17 mouse cellular contexts compared by ENCODE assay signal in the genomic region with DNA sequence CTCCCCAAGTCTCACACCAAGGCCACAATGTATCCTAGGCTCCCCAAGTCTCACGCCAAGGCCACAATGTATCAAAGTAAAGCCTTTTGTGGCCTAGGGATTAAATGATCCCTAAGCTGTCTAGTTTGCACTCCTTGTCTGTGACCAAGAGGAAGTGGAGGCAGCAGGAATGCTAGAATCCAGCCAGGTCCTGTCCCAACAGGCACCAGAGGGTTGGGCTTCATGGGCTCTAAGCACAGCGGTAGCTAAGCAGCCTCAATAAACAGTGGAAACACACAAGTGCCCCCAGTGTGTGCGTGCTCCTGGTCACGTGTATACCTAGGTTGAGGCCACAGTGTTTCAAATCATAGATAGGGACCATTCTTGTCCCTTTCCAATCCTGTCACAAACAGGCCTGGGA. TPM values are rescaled to one million over a fixed set of nuclear protein-coding genes. Genes with fewer than 3 reads are reported as not detected.
DNase-seq lines count a peak whose midpoint lies in the region; ATAC-seq and TF ChIP-seq lines count a peak whose summit lies in the region.
"Had no signal": no experiment of that assay in that cellular context is flagged by ENCODE, and none has a peak within 500 bp of the region (broad histone marks: within the 10 kb centered on the region; RNA-seq: fewer than 3 reads in every experiment).

No protein-coding gene starts in this region.

- H3K36me3 ChIP-seq in intestine, embryonic 15.5 days, result no peaks in the 10 kb centered on the region
- no peaks in the 10 kb centered on the region for H3K36me3 ChIP-seq in intestine, embryonic 16.5 days (ENCODE audit: control insufficient read depth, insufficient read depth, low read length)
- no peaks in the 10 kb centered on the region for H3K36me3 ChIP-seq in embryonic facial prominence, embryonic 14.5 days (ENCODE audit: control insufficient read depth, insufficient read depth, low read length)
- no peaks in the 10 kb centered on the region for H3K36me3 ChIP-seq in stomach, embryonic 15.5 days
- H3K36me3 ChIP-seq in kidney, adult 2 months (ENCODE audit: control insufficient read depth, insufficient read depth, low read length), result no peaks in the 10 kb centered on the region
- H3K36me3 ChIP-seq: G1E; lung, embryonic 15.5 days; midbrain, embryonic 10.5 days had no signal

- peak overlapping the region; percentile 20; the same call in 1 of the 2 replicates for H3K9ac ChIP-seq in intestine, embryonic 15.5 days
- no peak overlapping the region for H3K9ac ChIP-seq in intestine, embryonic 16.5 days (ENCODE audit: low read depth, low read length)
- H3K9ac ChIP-seq in embryonic facial prominence, embryonic 14.5 days (ENCODE audit: low read depth, low read length), result no peak overlapping the region
- no peak overlapping the region for H3K9ac ChIP-seq in stomach, embryonic 15.5 days
- H3K9ac ChIP-seq: lung, embryonic 15.5 days had no signal

- H3K4me2 ChIP-seq in intestine, embryonic 15.5 days (replicated peaks), result no peak overlapping the region
- H3K4me2 ChIP-seq in intestine, embryonic 16.5 days (ENCODE audit: low read depth, low read length), result no peak overlapping the region
- H3K4me2 ChIP-seq in embryonic facial prominence, embryonic 14.5 days (ENCODE audit: low read depth, low read length), result no peak overlapping the region
- no peak overlapping the region for H3K4me2 ChIP-seq in stomach, embryonic 15.5 days
- H3K4me2 ChIP-seq: lung, embryonic 15.5 days had no signal

- H3K27ac ChIP-seq in intestine, embryonic 15.5 days, result no peak overlapping the region
- H3K27ac ChIP-seq in intestine, embryonic 16.5 days (ENCODE audit: low read length), result no peak overlapping the region
- H3K27ac ChIP-seq in embryonic facial prominence, embryonic 14.5 days (replicated peaks; ENCODE audit: low read depth, low read length), result peak overlapping the region; percentile 28; the same call in 1 of the 2 replicates
- H3K27ac ChIP-seq in stomach, embryonic 15.5 days, result peak overlapping the region; percentile 81
- no peak overlapping the region for H3K27ac ChIP-seq in layer of hippocampus, adult 2 months
- H3K27ac ChIP-seq in kidney, adult 2 months (ENCODE audit: insufficient read depth, low read depth, low read length), result no peak overlapping the region
- H3K27ac ChIP-seq: heart, adult 2 months; lung, embryonic 15.5 days; midbrain, embryonic 10.5 days had no signal

- no peak overlapping the region for H3K4me3 ChIP-seq in intestine, embryonic 15.5 days (replicated peaks)
- H3K4me3 ChIP-seq in intestine, embryonic 16.5 days (ENCODE audit: low read length), result no peak overlapping the region
- H3K4me3 ChIP-seq in embryonic facial prominence, embryonic 14.5 days (ENCODE audit: low read depth, low read length), result no peak overlapping the region
- no peak overlapping the region for H3K4me3 ChIP-seq in stomach, embryonic 15.5 days (replicated peaks)
- H3K4me3 ChIP-seq in layer of hippocampus, adult 2 months, result no peak overlapping the region
- H3K4me3 ChIP-seq in kidney, adult 2 months (ENCODE audit: insufficient read depth, low read depth, low read length), result no peak overlapping the region
- H3K4me3 ChIP-seq: heart, adult 2 months; lung, embryonic 15.5 days; midbrain, embryonic 10.5 days; myocyte had no signal

- no peak for TF ChIP-seq CTCF in layer of hippocampus, adult 2 months (conservative IDR thresholded peaks at IDR 0.05)
- TF ChIP-seq CTCF in kidney, adult 2 months (conservative IDR thresholded peaks at IDR 0.05; ENCODE audit: insufficient read depth, insufficient read length, low read depth, low read length), result no peak

- no peaks in the 10 kb centered on the region for H3K9me3 ChIP-seq in intestine, embryonic 15.5 days
- no peaks in the 10 kb centered on the region for H3K9me3 ChIP-seq in intestine, embryonic 16.5 days (ENCODE audit: control insufficient read depth, low read length)
- H3K9me3 ChIP-seq in embryonic facial prominence, embryonic 14.5 days (ENCODE audit: control insufficient read depth, low read length), result no peaks in the 10 kb centered on the region
- H3K9me3 ChIP-seq in stomach, embryonic 15.5 days, result no peaks in the 10 kb centered on the region
- H3K9me3 ChIP-seq: lung, embryonic 15.5 days; midbrain, embryonic 10.5 days had no signal

- no peak for ATAC-seq in intestine, embryonic 15.5 days
- no peak for ATAC-seq in intestine, embryonic 16.5 days
- ATAC-seq in embryonic facial prominence, embryonic 14.5 days (ENCODE audit: low read depth), result no peak
- no peak for ATAC-seq in stomach, embryonic 15.5 days (ENCODE audit: insufficient read depth, low FRiP score, low read depth)

- peak; percentile 77 for DNase-seq in embryonic facial prominence, embryonic 14.5 days (ENCODE audit: low spot score)
- peak; percentile 82 to 88 for DNase-seq in lung, adult 18-20 months
- no peak for DNase-seq in layer of hippocampus, adult 2 months (ENCODE audit: low spot score in 2 of 2)
- DNase-seq in kidney, adult 2 months, result no peak
- DNase-seq: adrenal gland, adult 8-10 months; cerebellum, adult 2 months; heart, adult 2 months; layer of hippocampus, adult 9-11 months; thymus, postnatal 4 days had no signal

- 67% methylated on average over 4 of the region's 4 CpGs for WGBS in intestine, embryonic 15.5 days
- WGBS in intestine, embryonic 16.5 days, result 71% methylated on average over 4 of the region's 4 CpGs
- 59% methylated on average over 4 of the region's 4 CpGs for WGBS in embryonic facial prominence, embryonic 14.5 days
- WGBS in stomach, embryonic 15.5 days, result 67% methylated on average over 4 of the region's 4 CpGs
- WGBS in kidney, adult 2 months, result 73% methylated on average over 4 of the region's 4 CpGs

- no peaks in the 10 kb centered on the region for H3K27me3 ChIP-seq in intestine, embryonic 15.5 days (replicated peaks)
- no peaks in the 10 kb centered on the region for H3K27me3 ChIP-seq in intestine, embryonic 16.5 days (replicated peaks; ENCODE audit: control insufficient read depth, insufficient read depth, low read length)
- H3K27me3 ChIP-seq in embryonic facial prominence, embryonic 14.5 days (replicated peaks; ENCODE audit: control insufficient read depth, insufficient read depth, low read length), result no peaks in the 10 kb centered on the region
- no peaks in the 10 kb centered on the region for H3K27me3 ChIP-seq in stomach, embryonic 15.5 days (replicated peaks)
- H3K27me3 ChIP-seq in kidney, adult 2 months (replicated peaks; ENCODE audit: control insufficient read depth, insufficient read depth, low read length), result no peaks in the 10 kb centered on the region
- H3K27me3 ChIP-seq: lung, embryonic 15.5 days had no signal

- peaks cover 7% of the 10 kb centered on the region; the same call in 1 of the 2 replicates for H3K4me1 ChIP-seq in intestine, embryonic 15.5 days (replicated peaks)
- H3K4me1 ChIP-seq in intestine, embryonic 16.5 days (ENCODE audit: control insufficient read depth, insufficient read depth, low read length), result no peaks in the 10 kb centered on the region
- H3K4me1 ChIP-seq in embryonic facial prominence, embryonic 14.5 days (ENCODE audit: control insufficient read depth, insufficient read depth, low read length), result peaks cover 3% of the 10 kb centered on the region; the same call in 1 of the 2 replicates
- H3K4me1 ChIP-seq in stomach, embryonic 15.5 days, result no peaks in the 10 kb centered on the region
- no peaks in the 10 kb centered on the region for H3K4me1 ChIP-seq in kidney, adult 2 months (ENCODE audit: control insufficient read depth, insufficient read depth, low read length)

- no peak for TF ChIP-seq POLR2A in kidney, adult 2 months (IDR thresholded peaks at IDR 0.05; ENCODE audit: low read depth, low read length)

RNA-seq across cellular contexts. Expression of a gene that starts 31.6 kb away (rescaled TPM):
- 1.2 TPM in 2 replicates for polyA plus RNA-seq in intestine, embryonic 15.5 days (2015; fragmentation: Nextera tagmentation; extraction: Ambion mirVana)
- polyA plus RNA-seq in intestine, embryonic 16.5 days (2015; fragmentation: Nextera tagmentation; extraction: Ambion mirVana), result 1.1 and 1.2 TPM in 2 replicates
- 5.5 and 9.5 TPM in 2 replicates for polyA plus RNA-seq in embryonic facial prominence, embryonic 14.5 days (2014; fragmentation: Nextera tagmentation; extraction: Ambion mirVana)
- polyA plus RNA-seq in stomach, embryonic 15.5 days (2015; fragmentation: Nextera tagmentation; extraction: Ambion mirVana), result 7.7 and 12.7 TPM in 2 replicates
- total RNA-seq in layer of hippocampus, adult 2 months (2021), result under 1 TPM; 0.12 to 0.18 TPM
- polyA plus RNA-seq in kidney, adult 2 months (2012; rRNA removed), result 14.2 and 14.7 TPM in 2 replicates
- polyA plus RNA-seq: G1E had no signal

RNA-seq across cellular contexts. Expression of a gene that starts 45.3 kb away (rescaled TPM):
- polyA plus RNA-seq in intestine, embryonic 15.5 days (2015; fragmentation: Nextera tagmentation; extraction: Ambion mirVana), result 4.1 TPM in 2 replicates
- 3.6 and 4.4 TPM in 2 replicates for polyA plus RNA-seq in intestine, embryonic 16.5 days (2015; fragmentation: Nextera tagmentation; extraction: Ambion mirVana)
- 0.79 and 0.84 TPM in 2 replicates for polyA plus RNA-seq in embryonic facial prominence, embryonic 14.5 days (2014; fragmentation: Nextera tagmentation; extraction: Ambion mirVana)
- polyA plus RNA-seq in stomach, embryonic 15.5 days (2015; fragmentation: Nextera tagmentation; extraction: Ambion mirVana), result 9.5 and 11.6 TPM in 2 replicates
- total RNA-seq in layer of hippocampus, adult 2 months (2021), result under 1 TPM in 1 of 2 experiments, not detected in 1; 0.54 TPM
- polyA plus RNA-seq in kidney, adult 2 months (2012; rRNA removed), result 0.13 and 0.37 TPM in 2 replicates
- total RNA-seq: G1E; liver, adult 2 months had no signal
- polyA plus RNA-seq: G1E; liver, adult 2 months had no signal

RNA-seq across cellular contexts. Expression of a gene that starts 54.3 kb away (rescaled TPM):
- 61.1 and 62.0 TPM in 2 replicates for polyA plus RNA-seq in intestine, embryonic 15.5 days (2015; fragmentation: Nextera tagmentation; extraction: Ambion mirVana)
- 58.3 and 67.1 TPM in 2 replicates for polyA plus RNA-seq in intestine, embryonic 16.5 days (2015; fragmentation: Nextera tagmentation; extraction: Ambion mirVana)
- polyA plus RNA-seq in embryonic facial prominence, embryonic 14.5 days (2014; fragmentation: Nextera tagmentation; extraction: Ambion mirVana), result 49.9 and 62.0 TPM in 2 replicates
- 66.0 and 66.4 TPM in 2 replicates for polyA plus RNA-seq in stomach, embryonic 15.5 days (2015; fragmentation: Nextera tagmentation; extraction: Ambion mirVana)
- total RNA-seq in layer of hippocampus, adult 2 months (2021), result 10 to 100 TPM; 50.6 to 53.3 TPM
- 46.1 and 48.7 TPM in 2 replicates for polyA plus RNA-seq in kidney, adult 2 months (2012; rRNA removed)

Comparison
In these comparisons a context has a peak if more than half of its experiments do, and no peak if none do; other contexts are left out.
1. H3K27ac ChIP-seq: peak in embryonic facial prominence, embryonic 14.5 days (single experiment) and stomach, embryonic 15.5 days (single experiment); none in intestine, embryonic 15.5 days (single experiment), intestine, embryonic 16.5 days (single experiment), layer of hippocampus, adult 2 months (single experiment) and kidney, adult 2 months (single experiment).
2. DNase-seq: peak in embryonic facial prominence, embryonic 14.5 days (single experiment) and lung, adult 18-20 months (2 of 2); none in layer of hippocampus, adult 2 months (0 of 2) and kidney, adult 2 months (single experiment).